Mouse (Mus musculus): ENCODE results near the gene Camkmt.

DNA sequence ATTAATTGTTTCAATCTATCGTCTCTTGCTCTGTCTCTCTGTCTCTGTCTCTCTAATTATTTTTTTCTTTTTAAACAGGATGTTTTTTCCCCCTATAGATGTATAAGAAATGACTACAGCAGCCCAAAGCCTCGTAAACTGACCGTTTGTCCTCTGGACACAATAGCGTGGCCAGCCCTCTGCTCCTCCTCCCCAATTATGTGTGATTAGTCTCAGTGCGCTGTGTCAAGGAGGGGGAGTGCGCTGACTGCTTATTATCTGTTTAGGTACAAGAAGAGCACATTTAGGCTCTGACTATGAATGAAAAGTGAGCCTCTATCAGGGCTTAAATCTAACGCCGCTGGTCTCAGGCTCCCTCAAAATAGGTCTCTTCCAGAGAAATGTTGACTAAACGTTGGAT, 368.2 kb downstream of the Camkmt start:
- no peak for TF ChIP-seq POLR2A (IDR thresholded peaks at IDR 0.05; ENCODE audit: low read depth, low read length)
- TF ChIP-seq CTCF (IDR thresholded peaks at IDR 0.05; ENCODE audit: extremely low read depth, insufficient read depth, insufficient read length, insufficient replicate concordance), result no peak
